Mouse (Mus musculus): ENCODE measurements around the gene Ctsd. TPM values are rescaled to one million over a fixed set of nuclear protein-coding genes. Genes with fewer than 3 reads are reported as not detected.
A peak's percentile ranks its signal among the peaks of the same experiment; 100 is the strongest.
"Not testable (repeated sequence)": the region's sequence is repeated elsewhere in the genome, so short reads cannot be mapped to it uniquely, and the experiment has no call there.

The Ctsd gene
- polyA plus RNA-seq, 1 experiment: 405 TPM

DNA sequence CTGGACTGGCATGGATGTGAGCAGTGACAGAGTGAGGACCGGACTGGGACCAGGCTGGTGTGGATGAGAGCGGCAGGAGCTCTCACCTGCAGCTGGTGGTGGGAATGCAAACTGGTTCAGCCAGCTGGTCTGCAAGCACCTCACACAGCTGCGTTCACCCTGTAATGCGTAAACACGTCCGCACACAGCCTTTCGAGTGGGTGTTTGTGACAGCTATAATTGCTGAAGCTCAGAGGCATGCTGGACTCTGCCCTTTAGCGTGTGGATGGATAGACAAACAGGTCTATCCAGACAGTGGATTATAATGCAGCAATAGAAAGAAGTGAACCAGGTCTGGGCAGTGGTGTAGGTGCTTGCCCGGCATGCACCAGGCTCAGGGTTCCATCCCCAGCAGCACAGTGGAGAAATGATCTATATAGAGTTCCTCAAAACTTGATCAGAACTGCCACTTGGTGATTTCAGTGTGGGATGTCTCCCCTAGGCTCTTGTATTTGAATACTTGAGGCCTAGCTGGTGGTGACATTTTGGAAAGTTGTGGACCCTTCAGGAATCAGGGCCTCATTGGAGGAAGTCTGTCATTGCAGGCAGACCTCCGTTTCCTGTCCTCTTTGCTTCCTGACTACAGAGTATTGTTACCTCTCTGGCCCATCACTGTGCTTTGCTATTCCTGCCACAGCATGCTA lies 46.1 kb downstream of the Ctsd start:
- 90% methylated on average over 10 of the region's 10 CpGs for WGBS
- Histone ChIP-seq H3K4me1 (ENCODE audit: control insufficient read depth, insufficient read depth, low read length) (no peaks in the 10 kb centered on the region), H3K27ac (ENCODE audit: insufficient read depth, low read length) (no peak overlapping the region), H3K27me3 (ENCODE audit: control insufficient read depth, insufficient read depth, low read length) (no peaks in the 10 kb centered on the region), H3K4me3 (replicated peaks; ENCODE audit: insufficient read depth, low read depth, low read length) (no peak overlapping the region)
- DNase-seq: no peak
- TF ChIP-seq CTCF (IDR thresholded peaks at IDR 0.05; ENCODE audit: borderline replicate concordance, insufficient read depth, low read depth, low read length) (no peak), POLR2A (IDR thresholded peaks at IDR 0.05; ENCODE audit: borderline replicate concordance, insufficient read depth, low read length) (no peak)

DNA sequence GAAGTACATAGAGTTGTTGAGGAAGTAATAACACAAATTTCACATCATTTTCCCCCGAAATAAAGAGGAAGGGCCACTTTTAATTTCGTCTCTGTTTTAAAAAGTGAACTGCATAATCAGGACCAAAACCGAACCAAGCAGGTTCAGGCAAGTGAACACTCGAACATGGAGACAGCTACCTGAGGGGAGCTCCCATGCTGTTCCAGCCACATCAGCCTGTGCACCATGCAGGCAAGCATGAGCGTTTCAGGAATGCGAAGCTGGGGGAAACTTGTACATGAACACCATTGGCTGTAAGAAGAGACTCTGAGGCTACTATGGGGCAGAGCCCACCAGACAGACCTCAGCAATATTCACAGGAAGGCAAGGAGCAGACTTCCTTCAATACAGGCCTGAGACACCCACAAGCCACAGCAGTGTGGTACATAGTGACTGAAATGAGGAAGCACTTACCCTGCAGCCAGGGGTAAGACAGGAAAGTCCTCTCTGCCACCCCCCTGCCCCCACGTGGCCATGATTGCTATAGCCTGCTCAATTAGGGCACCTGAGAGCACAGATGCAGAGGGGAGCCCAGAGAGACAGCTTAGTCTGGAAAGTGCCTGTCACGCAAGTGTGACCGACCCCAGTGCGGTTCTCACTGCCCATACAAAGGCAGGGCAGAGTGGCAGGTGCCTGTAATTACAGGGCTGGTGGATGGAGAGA lies 47.4 kb downstream of the Ctsd start:
- H3K4me3 ChIP-seq (replicated peaks; ENCODE audit: insufficient read depth, low read depth, low read length): no peak overlapping the region
- TF ChIP-seq POLR2A (IDR thresholded peaks at IDR 0.05; ENCODE audit: borderline replicate concordance, insufficient read depth, low read length) (no peak), CTCF (IDR thresholded peaks at IDR 0.05; ENCODE audit: borderline replicate concordance, insufficient read depth, low read depth, low read length) (no peak)

DNA sequence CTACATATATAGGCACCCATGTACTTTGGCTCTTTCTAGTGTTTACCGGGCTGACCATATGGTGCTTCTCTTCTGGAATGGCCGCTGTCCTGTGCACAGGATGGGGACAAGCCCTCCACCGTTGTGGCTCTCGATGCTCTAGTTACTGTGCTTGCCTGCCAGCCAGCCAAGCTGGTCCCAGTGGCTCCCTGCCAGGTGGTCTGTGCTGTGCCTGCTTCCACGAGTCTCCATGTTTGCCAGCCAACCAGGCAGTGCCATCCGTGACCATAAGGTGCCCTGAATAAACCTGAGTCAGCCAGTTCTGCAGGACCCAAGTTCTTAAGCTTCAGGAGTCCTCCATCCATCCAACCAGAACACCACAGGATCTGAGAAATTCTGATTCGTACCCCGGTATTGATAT lies 52.7 kb downstream of the Ctsd start:
- Histone ChIP-seq H3K27me3 (ENCODE audit: control insufficient read depth, insufficient read depth, low read length) (no peaks in the 10 kb centered on the region), H3K4me1 (ENCODE audit: control insufficient read depth, insufficient read depth, low read length) (peaks cover 15% of the 10 kb centered on the region), H3K4me3 (replicated peaks; ENCODE audit: insufficient read depth, low read depth, low read length) (no peak overlapping the region), H3K27ac (ENCODE audit: insufficient read depth, low read length) (no peak overlapping the region)
- WGBS: 15% methylated on average over 8 of the region's 8 CpGs
- peak; percentile 80 to 89 for DNase-seq
- TF ChIP-seq POLR2A (IDR thresholded peaks at IDR 0.05; ENCODE audit: borderline replicate concordance, insufficient read depth, low read length) (no peak), CTCF (IDR thresholded peaks at IDR 0.05; ENCODE audit: borderline replicate concordance, insufficient read depth, low read depth, low read length) (no peak)

More for the DNA sequence above, 47.4 kb downstream of the Ctsd start:
- DNase-seq: no peak
- Histone ChIP-seq H3K4me1 (ENCODE audit: control insufficient read depth, insufficient read depth, low read length) (peaks cover 4% of the 10 kb centered on the region; the same call in 1 of the 2 replicates), H3K27ac (ENCODE audit: insufficient read depth, low read length) (no peak overlapping the region), H3K27me3 (ENCODE audit: control insufficient read depth, insufficient read depth, low read length) (no peaks in the 10 kb centered on the region)
- WGBS: 73% methylated on average over 10 of the region's 10 CpGs

DNA sequence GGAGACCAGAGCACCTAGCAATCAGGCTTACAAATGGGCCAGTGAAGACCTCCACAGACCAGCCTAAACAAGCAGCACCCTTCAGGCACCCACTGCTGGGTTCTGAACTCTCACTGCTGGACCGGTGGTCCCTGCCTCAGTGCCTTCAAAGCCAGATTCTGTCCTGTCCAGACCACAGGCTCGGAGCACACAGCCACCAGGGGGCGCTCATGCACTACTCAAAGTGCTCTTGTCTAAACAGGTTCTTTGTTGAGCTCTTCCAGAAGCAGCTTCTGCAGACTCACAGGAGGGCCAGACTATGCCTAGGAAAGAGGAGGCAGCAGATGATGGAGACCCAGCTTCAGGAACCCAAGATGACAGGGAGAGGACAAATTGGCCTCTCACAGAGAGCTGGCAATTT lies 53.6 kb downstream of the Ctsd start:
- Histone ChIP-seq H3K27me3 (ENCODE audit: control insufficient read depth, insufficient read depth, low read length) (no peaks in the 10 kb centered on the region), H3K4me3 (replicated peaks; ENCODE audit: insufficient read depth, low read depth, low read length) (no peak overlapping the region), H3K27ac (ENCODE audit: insufficient read depth, low read length) (no peak overlapping the region), H3K4me1 (ENCODE audit: control insufficient read depth, insufficient read depth, low read length) (peaks cover 15% of the 10 kb centered on the region)
- TF ChIP-seq POLR2A (IDR thresholded peaks at IDR 0.05; ENCODE audit: borderline replicate concordance, insufficient read depth, low read length): no peak
- peak; percentile 96 for TF ChIP-seq CTCF (IDR thresholded peaks at IDR 0.05; ENCODE audit: borderline replicate concordance, insufficient read depth, low read depth, low read length)
- peak; percentile 82 to 90 for DNase-seq
- WGBS: 2% methylated on average over 3 of the region's 3 CpGs

DNA sequence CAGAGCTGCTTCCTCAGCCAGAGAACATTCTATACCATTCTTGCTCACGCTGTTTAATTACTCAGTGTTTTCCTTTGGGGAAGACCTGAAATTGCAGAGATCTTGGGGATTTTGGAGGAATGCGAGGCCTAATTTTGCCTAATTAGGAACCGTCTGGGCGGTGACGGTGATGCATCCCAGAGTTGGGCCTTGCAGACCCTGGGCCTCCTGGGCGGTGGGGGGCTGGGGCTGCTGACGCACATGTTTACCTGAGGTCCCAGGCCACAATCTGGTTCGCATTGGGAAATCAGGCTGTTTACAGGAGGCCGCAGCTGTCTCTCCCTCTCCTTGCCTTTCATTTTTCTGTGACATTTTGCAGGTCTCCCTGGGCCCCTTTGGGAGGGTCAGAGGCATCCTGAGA lies 55.1 kb downstream of the Ctsd start:
- peaks cover 15% of the 10 kb centered on the region for H3K4me1 ChIP-seq (ENCODE audit: control insufficient read depth, insufficient read depth, low read length)
- DNase-seq; H3K4me3 ChIP-seq (replicated peaks; ENCODE audit: insufficient read depth, low read depth, low read length); H3K27me3 ChIP-seq (ENCODE audit: control insufficient read depth, insufficient read depth, low read length); H3K27ac ChIP-seq (ENCODE audit: insufficient read depth, low read length): not testable (repeated sequence)
- WGBS: 94% methylated on average over 5 of the region's 9 CpGs

DNA sequence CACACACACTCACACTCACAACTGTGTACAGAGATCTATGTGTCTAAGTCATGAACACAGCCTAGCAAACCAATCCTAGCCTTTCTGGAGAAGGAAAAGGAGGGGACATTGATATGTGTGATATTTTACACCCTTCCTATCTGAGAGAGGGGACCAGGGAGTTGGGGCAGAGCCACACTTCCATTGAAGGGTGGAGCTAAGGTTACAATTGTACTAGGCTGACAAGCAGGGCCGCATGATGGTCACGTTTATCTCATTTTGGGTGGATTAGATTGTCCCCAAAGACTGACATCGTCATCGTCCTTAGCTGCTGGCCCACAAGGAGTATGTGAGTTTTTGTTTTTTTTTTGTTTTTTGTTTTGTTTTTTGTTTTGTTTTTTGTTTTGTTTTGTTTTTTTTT lies 56.6 kb downstream of the Ctsd start:
- H3K4me3 ChIP-seq (replicated peaks; ENCODE audit: insufficient read depth, low read depth, low read length): no peak overlapping the region
- H3K27me3 ChIP-seq (ENCODE audit: control insufficient read depth, insufficient read depth, low read length): no peaks in the 10 kb centered on the region
- TF ChIP-seq CTCF (IDR thresholded peaks at IDR 0.05; ENCODE audit: borderline replicate concordance, insufficient read depth, low read depth, low read length) (no peak), POLR2A (IDR thresholded peaks at IDR 0.05; ENCODE audit: borderline replicate concordance, insufficient read depth, low read length) (no peak)
- H3K4me1 ChIP-seq (ENCODE audit: control insufficient read depth, insufficient read depth, low read length): peaks cover 15% of the 10 kb centered on the region
- DNase-seq: no peak
- WGBS: 93% methylated on average over 4 of the region's 4 CpGs
- no peak overlapping the region for H3K27ac ChIP-seq (ENCODE audit: insufficient read depth, low read length)

DNA sequence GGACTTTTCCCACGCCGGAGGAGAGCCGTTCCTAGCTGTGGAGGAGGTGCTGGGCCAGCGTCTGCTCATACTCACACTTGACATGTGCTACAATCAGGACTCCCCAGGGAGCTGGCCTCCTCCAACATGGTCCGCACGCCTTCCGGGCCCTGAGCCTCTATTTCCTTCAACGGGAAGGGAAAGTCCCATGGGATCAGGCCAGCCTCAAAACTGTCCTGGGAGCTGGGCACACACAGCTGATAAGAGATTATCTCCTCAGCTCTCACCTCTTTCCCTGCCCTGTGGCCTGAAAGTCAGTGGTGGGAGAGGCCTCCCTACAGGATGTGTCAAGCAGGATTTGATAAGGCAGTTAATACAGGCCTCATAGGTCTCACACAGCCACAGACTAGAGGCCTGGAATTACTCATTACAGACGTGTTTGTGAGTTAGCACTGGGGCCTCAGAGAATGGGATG lies 57.5 kb downstream of the Ctsd start:
- WGBS: 31% methylated on average over 9 of the region's 9 CpGs
- no peak for TF ChIP-seq POLR2A (IDR thresholded peaks at IDR 0.05; ENCODE audit: borderline replicate concordance, insufficient read depth, low read length)
- TF ChIP-seq CTCF (IDR thresholded peaks at IDR 0.05; ENCODE audit: borderline replicate concordance, insufficient read depth, low read depth, low read length): no peak
- H3K4me1 ChIP-seq (ENCODE audit: control insufficient read depth, insufficient read depth, low read length): peaks cover 10% of the 10 kb centered on the region
- H3K27ac ChIP-seq (ENCODE audit: insufficient read depth, low read length): no peak overlapping the region
- peak in 1 of 2 experiments; percentile 9 for DNase-seq
- no peaks in the 10 kb centered on the region for H3K27me3 ChIP-seq (ENCODE audit: control insufficient read depth, insufficient read depth, low read length)
- no peak overlapping the region for H3K4me3 ChIP-seq (replicated peaks; ENCODE audit: insufficient read depth, low read depth, low read length)

DNA sequence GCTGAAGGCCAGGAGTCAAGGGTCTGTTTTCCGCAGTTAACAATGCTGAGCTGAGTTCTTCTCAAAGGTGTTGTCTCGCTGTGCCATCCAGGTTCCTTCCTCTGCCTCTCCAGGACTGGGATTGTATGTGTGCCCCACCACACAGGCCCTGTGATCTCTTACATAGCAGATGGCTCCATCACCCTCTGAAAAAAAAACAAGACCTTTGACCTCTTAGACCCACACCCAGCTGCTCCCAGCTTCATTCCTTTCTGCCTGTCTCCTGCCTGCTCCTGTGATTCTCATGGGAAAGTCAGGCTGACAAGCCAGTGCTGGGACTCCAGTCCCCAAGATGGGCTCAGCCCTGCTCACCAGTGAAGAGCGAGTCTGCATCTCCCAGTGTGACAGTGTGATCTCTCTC lies 59.3 kb downstream of the Ctsd start:
- TF ChIP-seq CTCF (IDR thresholded peaks at IDR 0.05; ENCODE audit: borderline replicate concordance, insufficient read depth, low read depth, low read length) (no peak), POLR2A (IDR thresholded peaks at IDR 0.05; ENCODE audit: borderline replicate concordance, insufficient read depth, low read length) (no peak)

More for the DNA sequence above, 59.3 kb downstream of the Ctsd start:
- no peak overlapping the region for H3K27ac ChIP-seq (ENCODE audit: insufficient read depth, low read length)
- H3K27me3 ChIP-seq (ENCODE audit: control insufficient read depth, insufficient read depth, low read length): no peaks in the 10 kb centered on the region
- no peak overlapping the region for H3K4me3 ChIP-seq (replicated peaks; ENCODE audit: insufficient read depth, low read depth, low read length)
- H3K4me1 ChIP-seq (ENCODE audit: control insufficient read depth, insufficient read depth, low read length): no peaks in the 10 kb centered on the region; the same call in 1 of the 2 replicates
- DNase-seq: no peak
- 89% methylated on average over 3 of the region's 3 CpGs for WGBS
